In the genomic region with DNA sequence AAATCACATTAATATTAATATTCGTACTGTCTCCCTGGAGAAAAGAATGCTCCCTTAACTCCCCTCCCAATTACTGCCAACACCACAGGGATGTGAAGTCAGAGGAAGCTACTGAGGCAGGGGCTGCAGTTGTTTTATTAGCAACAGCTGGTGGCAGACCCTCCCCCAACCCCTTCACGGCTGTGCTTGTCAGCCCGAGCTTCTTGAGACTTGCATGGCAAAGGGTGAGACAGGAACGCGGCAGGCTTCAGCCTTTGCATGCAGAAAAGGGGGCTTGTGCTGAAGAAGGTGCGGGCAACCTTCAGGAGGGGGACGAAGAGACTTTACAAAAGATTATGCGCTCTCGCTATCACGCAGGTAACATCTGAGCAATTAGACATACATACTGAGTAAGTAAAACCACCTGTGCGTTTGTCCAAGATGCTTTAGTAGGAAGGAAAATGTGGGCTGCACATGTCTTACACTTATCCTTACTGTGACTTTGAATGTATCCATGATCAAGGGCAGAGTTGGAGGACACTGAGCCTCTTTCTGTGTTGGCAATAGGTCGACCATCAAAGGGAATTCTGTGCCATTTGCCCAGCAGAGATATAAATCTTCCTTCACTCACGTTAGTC, we compare ENCODE assay signal across 16 mouse cellular contexts.
DNase-seq lines count a peak whose midpoint lies in the region; ATAC-seq and TF ChIP-seq lines count a peak whose summit lies in the region.
"Had no signal": no experiment of that assay in that cellular context is flagged by ENCODE, and none has a peak within 500 bp of the region (broad histone marks: within the 10 kb centered on the region; RNA-seq: fewer than 3 reads in every experiment).

No protein-coding gene starts in this region.

- no peak overlapping the region for H3K27ac ChIP-seq in kidney, embryonic 14.5 days (ENCODE audit: low read depth, low read length)
- no peak overlapping the region for H3K27ac ChIP-seq in limb, embryonic 14.5 days (replicated peaks; ENCODE audit: low read depth, low read length)
- no peak overlapping the region for H3K27ac ChIP-seq in neural tube, embryonic 14.5 days (ENCODE audit: low read depth, low read length)
- no peak overlapping the region for H3K27ac ChIP-seq in liver, postnatal 0 days (ENCODE audit: low read depth)

- 0 out of 2 replicates have a peak, but pooled peaks have one; percentile 39 for ATAC-seq in kidney, embryonic 14.5 days (ENCODE audit: low FRiP score, low TSS enrichment)
- ATAC-seq in limb, embryonic 14.5 days (ENCODE audit: low FRiP score, low read depth), result peak; percentile 41; the same call in 1 of the 2 replicates
- peak; percentile 46; the same call in 1 of the 2 replicates for ATAC-seq in neural tube, embryonic 14.5 days (ENCODE audit: low read depth)
- ATAC-seq in liver, postnatal 0 days, result no peak
- ATAC-seq: activated CD4-positive, CD25-positive, alpha-beta regulatory T cell, adult 4 months; lung, postnatal 0 days had no signal

- H3K27me3 ChIP-seq in kidney, embryonic 14.5 days (ENCODE audit: control insufficient read depth, insufficient read depth, low read length), result peaks cover 3% of the 10 kb centered on the region; the same call in 1 of the 2 replicates
- no peaks in the 10 kb centered on the region for H3K27me3 ChIP-seq in limb, embryonic 14.5 days (ENCODE audit: control insufficient read depth, insufficient read depth, low read length)
- H3K27me3 ChIP-seq in neural tube, embryonic 14.5 days (ENCODE audit: control insufficient read depth, insufficient read depth, low read length), result no peaks in the 10 kb centered on the region
- H3K27me3 ChIP-seq in liver, postnatal 0 days (ENCODE audit: insufficient read depth, low read length), result no peaks in the 10 kb centered on the region

- no peak for DNase-seq in kidney, adult 9 months
- DNase-seq in forelimb bud, embryonic 11.5 days (ENCODE audit: low read depth, low spot score), result peak; percentile 72
- DNase-seq in limb, embryonic 14.5 days (ENCODE audit: low spot score), result peak; percentile 17
- no peak for DNase-seq in cerebellum, postnatal 4 days (ENCODE audit: low spot score in 2 of 2)
- DNase-seq in left cerebral cortex, postnatal 10 days (ENCODE audit: extremely low spot score in 1 of 2, low spot score in 2 of 2), result no peak
- no peak for DNase-seq in liver, postnatal 0 days
- DNase-seq: gastrocnemius, postnatal 25 days; heart, postnatal 36 days; kidney, postnatal 25 days; left cerebral cortex, postnatal 4 days; thymus, postnatal 14 days had no signal

- no peak for TF ChIP-seq CTCF in liver, postnatal 0 days (IDR thresholded peaks at IDR 0.05; ENCODE audit: low read depth)

- 16% methylated on average over 13 of the region's 13 CpGs for WGBS in kidney, embryonic 14.5 days
- 7% methylated on average over 13 of the region's 13 CpGs for WGBS in limb, embryonic 14.5 days
- 16% methylated on average over 13 of the region's 13 CpGs for WGBS in neural tube, embryonic 14.5 days
- 62% methylated on average over 13 of the region's 13 CpGs for WGBS in liver, postnatal 0 days (ENCODE audit: insufficient replicate concordance)

- H3K36me3 ChIP-seq in kidney, embryonic 14.5 days (ENCODE audit: control insufficient read depth, insufficient read depth, low read length), result no peaks in the 10 kb centered on the region
- H3K36me3 ChIP-seq in limb, embryonic 14.5 days (ENCODE audit: control insufficient read depth, insufficient read depth, low read length), result no peaks in the 10 kb centered on the region
- H3K36me3 ChIP-seq in neural tube, embryonic 14.5 days (ENCODE audit: control insufficient read depth, insufficient read depth, low read length), result no peaks in the 10 kb centered on the region
- H3K36me3 ChIP-seq in liver, postnatal 0 days (replicated peaks; ENCODE audit: insufficient read depth, low read length), result no peaks in the 10 kb centered on the region

- TF ChIP-seq EP300 in liver, postnatal 0 days (IDR thresholded peaks at IDR 0.05; ENCODE audit: low read depth), result no peak

- H3K9me3 ChIP-seq in kidney, embryonic 14.5 days (ENCODE audit: control insufficient read depth, low read length), result no peaks in the 10 kb centered on the region
- H3K9me3 ChIP-seq in limb, embryonic 14.5 days (ENCODE audit: control insufficient read depth, low read length), result no peaks in the 10 kb centered on the region
- no peaks in the 10 kb centered on the region for H3K9me3 ChIP-seq in neural tube, embryonic 14.5 days (ENCODE audit: control insufficient read depth, low read length)
- H3K9me3 ChIP-seq in liver, postnatal 0 days (ENCODE audit: low read length), result no peaks in the 10 kb centered on the region

- intact Hi-C loops in left cerebral cortex, postnatal 10 days (cut with DNase I), result no loop called here

- H3K4me1 ChIP-seq in kidney, embryonic 14.5 days (ENCODE audit: control insufficient read depth, insufficient read depth, low read length), result 0 out of 2 replicates have a peak, but pooled peaks cover 3% of the 10 kb centered on the region
- peaks cover 8% of the 10 kb centered on the region for H3K4me1 ChIP-seq in limb, embryonic 14.5 days (ENCODE audit: control insufficient read depth, insufficient read depth, low read length)
- peaks cover 9% of the 10 kb centered on the region; the same call in 1 of the 2 replicates for H3K4me1 ChIP-seq in neural tube, embryonic 14.5 days (ENCODE audit: control insufficient read depth, insufficient read depth, low read length)
- H3K4me1 ChIP-seq in liver, postnatal 0 days (ENCODE audit: insufficient read depth), result no peaks in the 10 kb centered on the region

- no peak for TF ChIP-seq POLR2A in limb, embryonic 14.5 days (IDR thresholded peaks at IDR 0.05; ENCODE audit: borderline replicate concordance, extremely low read depth, insufficient read depth, insufficient read length)

- H3K4me2 ChIP-seq in kidney, embryonic 14.5 days (replicated peaks; ENCODE audit: low read depth, low read length), result no peak overlapping the region
- H3K4me2 ChIP-seq in limb, embryonic 14.5 days (replicated peaks; ENCODE audit: low read depth, low read length, severe bottlenecking), result peak overlapping the region; percentile 19; the same call in 1 of the 2 replicates
- peak overlapping the region; percentile 14; the same call in 1 of the 2 replicates for H3K4me2 ChIP-seq in neural tube, embryonic 14.5 days (ENCODE audit: low read depth, low read length)
- H3K4me2 ChIP-seq in liver, postnatal 0 days (ENCODE audit: low read depth, low read length), result no peak overlapping the region

- H3K4me3 ChIP-seq in kidney, embryonic 14.5 days (ENCODE audit: low read length), result no peak overlapping the region
- H3K4me3 ChIP-seq in limb, embryonic 14.5 days (replicated peaks; ENCODE audit: low read length), result no peak overlapping the region
- H3K4me3 ChIP-seq in neural tube, embryonic 14.5 days (ENCODE audit: low read depth, low read length), result no peak overlapping the region
- no peak overlapping the region for H3K4me3 ChIP-seq in liver, postnatal 0 days (ENCODE audit: low read depth, low read length)
- H3K4me3 ChIP-seq: myocyte had no signal

- H3K9ac ChIP-seq in kidney, embryonic 14.5 days (ENCODE audit: low read depth, low read length), result no peak overlapping the region
- H3K9ac ChIP-seq in limb, embryonic 14.5 days (ENCODE audit: low read depth, low read length, severe bottlenecking), result no peak overlapping the region
- no peak overlapping the region for H3K9ac ChIP-seq in neural tube, embryonic 14.5 days (replicated peaks; ENCODE audit: low read depth, low read length)
- no peak overlapping the region for H3K9ac ChIP-seq in liver, postnatal 0 days (replicated peaks)

Comparison
In these comparisons a context has a peak if more than half of its experiments do, and no peak if none do; other contexts are left out.
1. H3K4me2 ChIP-seq: peak in limb, embryonic 14.5 days (single experiment) and neural tube, embryonic 14.5 days (single experiment); none in kidney, embryonic 14.5 days (single experiment) and liver, postnatal 0 days (single experiment).
2. DNase-seq: peak in forelimb bud, embryonic 11.5 days (single experiment) and limb, embryonic 14.5 days (single experiment); none in kidney, adult 9 months (single experiment), cerebellum, postnatal 4 days (0 of 2), left cerebral cortex, postnatal 10 days (0 of 2) and liver, postnatal 0 days (single experiment).